ENCODE assay signal across 8 mouse cellular contexts in the genomic region with DNA sequence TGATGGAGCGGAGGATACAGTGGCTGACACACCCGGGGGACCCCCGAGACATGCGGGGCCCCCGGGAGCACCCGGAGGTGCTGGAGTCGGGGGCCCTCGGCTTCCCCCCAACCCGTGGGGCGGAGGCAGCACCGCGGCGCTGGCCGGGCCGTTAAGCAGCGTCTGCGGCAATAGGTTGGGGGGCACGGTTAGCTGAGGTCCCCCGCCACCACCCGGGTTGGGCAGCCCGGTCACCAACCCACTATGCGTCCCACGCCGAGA. TPM values are rescaled to one million over a fixed set of nuclear protein-coding genes. Genes with fewer than 3 reads are reported as not detected.
DNase-seq lines count a peak whose midpoint lies in the region; ATAC-seq lines count a peak whose summit lies in the region.

No protein-coding gene starts in this region.

- H3K27ac ChIP-seq in forebrain, embryonic 11.5 days (ENCODE audit: low read depth, low read length): peak overlapping the region; percentile 99
- peak overlapping the region; percentile 99 for H3K27ac ChIP-seq in limb, embryonic 12.5 days
- peak overlapping the region; percentile 100 for H3K27ac ChIP-seq in stomach, embryonic 14.5 days (ENCODE audit: low read length)

- H3K9ac ChIP-seq in forebrain, embryonic 11.5 days (ENCODE audit: low read length): peak overlapping the region; percentile 97
- H3K9ac ChIP-seq in limb, embryonic 12.5 days (replicated peaks): peak overlapping the region; percentile 98
- peak overlapping the region; percentile 92 for H3K9ac ChIP-seq in stomach, embryonic 14.5 days (replicated peaks; ENCODE audit: low read depth, low read length)

- peaks cover 23% of the 10 kb centered on the region for H3K36me3 ChIP-seq in megakaryocyte, embryonic 14.5 days (replicated peaks; ENCODE audit: low read length)
- no peaks in the 10 kb centered on the region for H3K36me3 ChIP-seq in forebrain, embryonic 11.5 days (ENCODE audit: control insufficient read depth, insufficient read depth, low read length)
- peaks cover 5% of the 10 kb centered on the region; the same call in 1 of the 2 replicates for H3K36me3 ChIP-seq in limb, embryonic 12.5 days
- H3K36me3 ChIP-seq in stomach, embryonic 14.5 days (ENCODE audit: control insufficient read depth, insufficient read depth, low read length): peaks cover 4% of the 10 kb centered on the region

- WGBS in forebrain, embryonic 11.5 days: 0% methylated on average over 24 of the region's 24 CpGs
- 1% methylated on average over 24 of the region's 24 CpGs for WGBS in limb, embryonic 12.5 days
- WGBS in stomach, embryonic 14.5 days: under 1% methylated on average over 24 of the region's 24 CpGs

- H3K4me3 ChIP-seq in megakaryocyte, embryonic 14.5 days (replicated peaks): peak overlapping the region; percentile 99
- H3K4me3 ChIP-seq in forebrain, embryonic 11.5 days (ENCODE audit: low read depth, low read length): peak overlapping the region; percentile 88
- peak overlapping the region; percentile 77 for H3K4me3 ChIP-seq in limb, embryonic 12.5 days (replicated peaks)
- H3K4me3 ChIP-seq in stomach, embryonic 14.5 days (ENCODE audit: low read depth, low read length): peak overlapping the region; percentile 74

- DNase-seq in forebrain, embryonic 11.5 days (ENCODE audit: low spot score): no peak
- DNase-seq in right cerebral cortex, postnatal 25 days: no peak
- DNase-seq in natural killer cell, adult 2 months (ENCODE audit: low spot score in 2 of 2): no peak
- DNase-seq in frontal cortex, postnatal 10 days (ENCODE audit: low spot score in 2 of 2): no peak

- peaks cover 5% of the 10 kb centered on the region for H3K27me3 ChIP-seq in megakaryocyte, embryonic 14.5 days (replicated peaks)
- no peaks in the 10 kb centered on the region for H3K27me3 ChIP-seq in forebrain, embryonic 11.5 days (ENCODE audit: control insufficient read depth, insufficient read depth, low read length)
- H3K27me3 ChIP-seq in limb, embryonic 12.5 days: no peaks in the 10 kb centered on the region
- no peaks in the 10 kb centered on the region for H3K27me3 ChIP-seq in stomach, embryonic 14.5 days (ENCODE audit: control insufficient read depth, insufficient read depth, low read length)

- no peak for ATAC-seq in megakaryocyte, adult 5-6 weeks (ENCODE audit: poor library complexity, severe bottlenecking)
- ATAC-seq in forebrain, embryonic 11.5 days (replicated peaks; ENCODE audit: low FRiP score): no peak
- ATAC-seq in limb, embryonic 12.5 days (ENCODE audit: insufficient number of reproducible peaks, insufficient read depth, low FRiP score, low TSS enrichment, low read depth): no peak
- ATAC-seq in stomach, embryonic 14.5 days (ENCODE audit: insufficient number of reproducible peaks, insufficient read depth, low FRiP score, low read depth): no peak

- peak overlapping the region; percentile 98 for H3K4me2 ChIP-seq in forebrain, embryonic 11.5 days (ENCODE audit: low read depth, low read length, severe bottlenecking)
- H3K4me2 ChIP-seq in limb, embryonic 12.5 days: peak overlapping the region; percentile 98
- H3K4me2 ChIP-seq in stomach, embryonic 14.5 days (replicated peaks; ENCODE audit: low read depth, low read length): peak overlapping the region; percentile 97

- H3K4me1 ChIP-seq in megakaryocyte, embryonic 14.5 days: peaks cover 81% of the 10 kb centered on the region
- H3K4me1 ChIP-seq in forebrain, embryonic 11.5 days (replicated peaks; ENCODE audit: control insufficient read depth, insufficient read depth, low read length): peaks cover 33% of the 10 kb centered on the region
- peaks cover 68% of the 10 kb centered on the region for H3K4me1 ChIP-seq in limb, embryonic 12.5 days (replicated peaks)
- peaks cover 40% of the 10 kb centered on the region for H3K4me1 ChIP-seq in stomach, embryonic 14.5 days (ENCODE audit: control insufficient read depth, insufficient read depth, low read length)

- no peaks in the 10 kb centered on the region for H3K9me3 ChIP-seq in megakaryocyte, embryonic 14.5 days
- H3K9me3 ChIP-seq in forebrain, embryonic 11.5 days (ENCODE audit: control insufficient read depth, low read length): no peaks in the 10 kb centered on the region
- H3K9me3 ChIP-seq in limb, embryonic 12.5 days: no peaks in the 10 kb centered on the region
- H3K9me3 ChIP-seq in stomach, embryonic 14.5 days (ENCODE audit: control insufficient read depth, low read depth, low read length): no peaks in the 10 kb centered on the region

RNA-seq across cellular contexts. Expression of a gene that starts 1.6 kb away (rescaled TPM):
- polyA plus RNA-seq in megakaryocyte, embryonic 14.5 days (2012; ENCODE audit: insufficient read depth, low replicate concordance): 32.7 and 46.2 TPM in 2 replicates
- 3.0 and 3.6 TPM in 2 replicates for total RNA-seq in megakaryocyte, adult 5-6 weeks (2015)
- 1.4 and 3.5 TPM in 2 replicates for total RNA-seq in megakaryocyte, adult 5-6 weeks (2017)
- polyA plus RNA-seq in forebrain, embryonic 11.5 days (2014; fragmentation: Nextera tagmentation; extraction: Ambion mirVana): 40.3 and 42.7 TPM in 2 replicates
- polyA plus RNA-seq in limb, embryonic 12.5 days (2016; fragmentation: Nextera tagmentation; extraction: Ambion mirVana): 55.7 and 57.2 TPM in 2 replicates
- polyA plus RNA-seq in stomach, embryonic 14.5 days (2014; fragmentation: Nextera tagmentation; extraction: Ambion mirVana): 18.2 and 21.6 TPM in 2 replicates
